Mouse (Mus musculus): Measurements from ENCODE around the gene Dnah2.
A peak's percentile ranks its signal among the peaks of the same experiment; 100 is the strongest.

The Dnah2 gene

DNA sequence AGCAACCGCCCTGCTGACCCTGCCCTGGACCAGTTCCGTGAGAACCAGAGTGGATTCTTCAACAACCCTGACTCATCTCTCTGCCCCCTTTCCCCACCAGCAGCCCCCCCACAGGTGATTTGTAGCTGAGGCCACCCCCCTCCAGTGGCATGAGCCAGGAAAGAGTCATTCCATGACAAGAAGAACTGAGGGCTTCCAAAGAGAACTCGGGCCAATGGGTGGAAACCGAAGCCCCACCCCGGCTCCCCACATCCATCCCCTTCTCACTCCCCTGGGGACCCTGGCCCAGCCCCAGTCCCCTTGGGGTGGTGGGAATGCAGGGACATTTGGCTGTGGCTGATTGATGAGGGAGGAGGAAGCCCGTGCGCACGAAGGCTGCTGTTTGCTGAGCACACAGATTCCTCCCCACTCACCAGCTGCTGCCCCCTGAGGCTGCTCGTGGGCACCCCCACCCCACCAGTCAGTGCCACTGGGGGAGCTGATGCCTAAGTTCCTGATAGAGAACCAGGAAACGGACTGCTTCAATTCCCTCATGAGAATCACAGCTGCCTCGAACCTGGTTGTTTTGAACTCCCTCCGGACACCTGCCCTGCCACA is at the start of gene Dnah2:
Gene Dnah2 (minus strand): TSS at position 51 of the 597 bp plus-strand sequence.
- DNase-seq (ENCODE audit: extremely low spot score): no peak

DNA sequence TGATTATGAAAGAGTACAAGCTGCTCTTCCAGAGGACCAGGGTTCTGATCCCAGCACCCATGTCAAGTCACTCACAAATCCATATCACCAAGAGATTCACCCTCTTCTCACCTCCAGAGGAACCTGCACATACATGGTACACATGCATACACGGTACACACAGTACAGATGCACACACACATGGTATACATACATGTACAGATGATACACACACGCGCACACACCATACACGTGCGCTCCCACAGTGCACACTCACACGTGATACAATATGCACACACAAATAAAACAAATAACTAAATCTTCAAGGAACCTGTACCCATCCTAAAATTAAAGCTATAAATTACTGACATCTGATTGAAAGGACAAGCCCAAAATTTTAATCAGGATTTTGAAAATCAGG is 45.9 kb upstream of the Dnah2 start:
- no peak for DNase-seq (ENCODE audit: extremely low spot score)

DNA sequence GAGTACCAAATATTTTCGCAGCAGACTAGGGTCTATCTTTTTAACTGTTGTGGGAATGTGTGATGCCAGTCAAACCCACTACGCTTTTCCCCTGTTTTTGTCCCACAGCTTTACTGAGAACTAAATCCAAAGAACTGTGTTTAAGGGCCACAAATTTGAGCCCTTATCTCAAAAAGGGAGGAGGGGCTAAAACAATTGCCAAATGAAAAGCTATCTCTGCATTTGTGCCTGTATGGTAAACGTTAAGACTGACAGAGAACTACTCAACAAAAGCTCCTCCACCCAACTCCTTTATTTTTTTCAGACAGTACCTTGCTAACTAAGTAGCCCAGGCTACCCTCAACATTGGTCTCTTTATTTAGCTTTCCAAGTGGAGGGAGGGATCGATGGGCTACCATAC is 43.9 kb upstream of the Dnah2 start:
- no peak for DNase-seq (ENCODE audit: extremely low spot score)

DNA sequence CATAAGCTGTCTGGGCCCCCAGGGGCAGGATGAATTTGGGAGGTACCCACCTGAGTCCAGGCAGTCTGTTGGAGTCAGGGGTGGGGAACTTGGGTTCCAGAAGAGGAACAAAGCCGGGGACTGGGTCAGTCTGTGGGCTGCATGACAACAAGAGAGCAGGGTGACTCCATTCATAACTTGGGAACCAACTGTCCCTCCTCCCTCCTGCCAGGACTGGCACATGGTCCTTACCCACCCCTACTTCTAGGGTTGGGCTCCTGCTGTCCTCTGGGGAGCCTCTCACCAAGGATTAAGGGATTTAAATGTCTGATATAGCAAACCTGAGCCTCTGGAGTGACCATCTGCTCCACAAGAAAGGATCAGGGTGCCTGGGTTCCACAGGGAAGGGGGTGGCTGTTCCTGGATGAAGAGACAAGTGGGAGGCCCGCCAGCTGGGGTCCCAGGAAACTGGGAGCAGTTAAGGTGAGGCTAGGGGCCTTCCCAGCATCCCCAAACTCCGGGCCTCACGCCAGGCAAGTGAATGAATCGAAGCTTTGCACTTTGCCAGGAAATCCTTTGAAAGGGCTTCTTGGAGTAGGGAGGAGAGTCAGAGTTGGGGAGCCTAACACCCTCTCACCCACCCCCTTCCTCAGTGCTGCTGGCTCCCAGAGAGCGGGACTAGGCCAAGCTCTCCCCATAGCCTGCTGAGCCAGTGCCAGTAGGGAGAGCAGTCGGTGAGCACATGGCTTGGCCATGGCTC is 43.2 kb upstream of the Dnah2 start:
- no peak for DNase-seq (ENCODE audit: extremely low spot score)

DNA sequence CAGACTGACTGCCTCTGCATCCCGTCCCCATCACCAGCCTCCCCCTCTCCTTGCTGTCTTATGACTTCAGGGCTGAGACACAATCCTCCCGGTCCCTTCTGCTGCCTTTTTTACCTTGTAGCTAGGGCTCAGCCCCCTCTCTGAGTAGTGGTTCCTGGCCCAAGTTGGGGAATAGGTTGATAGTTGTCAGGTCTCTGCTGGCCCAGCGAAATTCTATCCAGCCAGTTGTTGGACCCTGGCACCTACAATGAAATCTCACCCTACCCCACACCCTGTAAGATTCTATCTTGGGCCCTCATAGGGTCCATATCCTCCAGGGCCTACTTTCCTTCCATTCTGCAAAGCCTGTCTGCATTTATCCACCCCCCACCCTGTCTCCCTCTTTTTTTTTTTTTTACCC is 42.5 kb upstream of the Dnah2 start:
- DNase-seq (ENCODE audit: extremely low spot score): no peak

DNA sequence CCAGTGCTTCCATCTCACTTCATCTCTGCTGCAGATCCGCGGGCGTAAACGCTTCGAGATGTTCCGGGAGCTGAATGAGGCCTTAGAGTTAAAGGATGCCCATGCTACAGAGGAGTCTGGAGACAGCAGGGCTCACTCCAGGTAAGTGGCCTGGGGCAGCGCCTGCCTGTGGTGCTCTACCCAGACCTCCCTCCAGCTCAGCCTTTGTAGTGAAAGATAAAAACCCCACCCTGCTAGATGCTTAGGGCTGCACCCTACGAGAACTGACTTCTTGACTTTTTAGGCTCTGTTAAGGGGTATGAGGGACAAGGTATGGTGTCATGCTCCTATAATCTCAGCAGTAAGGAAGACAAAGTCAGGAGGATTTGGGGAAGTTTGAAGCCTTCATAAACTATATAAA is 41.7 kb upstream of the Dnah2 start:
- no peak for DNase-seq (ENCODE audit: extremely low spot score)

DNA sequence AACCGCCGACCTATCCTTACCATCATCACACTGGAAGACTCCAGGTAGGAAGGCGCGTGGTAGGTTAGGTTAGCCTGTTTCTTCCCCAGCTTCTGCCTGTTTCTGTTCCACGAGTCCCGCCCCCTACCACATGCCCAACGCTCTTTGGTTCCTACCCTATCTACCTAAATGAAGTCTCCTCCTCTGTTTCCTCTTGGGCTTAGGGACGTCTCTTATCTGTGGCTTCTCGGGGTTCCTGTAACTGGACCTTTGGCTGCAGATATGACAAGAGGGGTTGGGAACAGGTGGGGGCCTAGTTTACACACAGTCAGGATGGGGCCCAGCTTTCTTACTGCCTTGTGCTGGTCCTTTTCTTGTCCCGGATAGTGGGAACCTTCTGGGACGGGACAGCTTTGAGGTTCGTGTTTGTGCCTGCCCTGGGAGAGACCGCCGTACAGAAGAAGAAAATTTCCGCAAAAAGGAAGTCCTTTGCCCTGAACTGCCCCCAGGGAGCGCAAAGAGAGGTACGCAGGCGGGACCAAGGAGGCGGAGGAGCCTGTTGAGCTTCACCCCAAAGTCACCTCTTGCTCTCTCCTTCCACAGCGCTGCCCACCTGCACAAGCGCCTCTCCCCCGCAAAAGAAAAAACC is 40.4 kb upstream of the Dnah2 start:
- DNase-seq (ENCODE audit: extremely low spot score): no peak

DNA sequence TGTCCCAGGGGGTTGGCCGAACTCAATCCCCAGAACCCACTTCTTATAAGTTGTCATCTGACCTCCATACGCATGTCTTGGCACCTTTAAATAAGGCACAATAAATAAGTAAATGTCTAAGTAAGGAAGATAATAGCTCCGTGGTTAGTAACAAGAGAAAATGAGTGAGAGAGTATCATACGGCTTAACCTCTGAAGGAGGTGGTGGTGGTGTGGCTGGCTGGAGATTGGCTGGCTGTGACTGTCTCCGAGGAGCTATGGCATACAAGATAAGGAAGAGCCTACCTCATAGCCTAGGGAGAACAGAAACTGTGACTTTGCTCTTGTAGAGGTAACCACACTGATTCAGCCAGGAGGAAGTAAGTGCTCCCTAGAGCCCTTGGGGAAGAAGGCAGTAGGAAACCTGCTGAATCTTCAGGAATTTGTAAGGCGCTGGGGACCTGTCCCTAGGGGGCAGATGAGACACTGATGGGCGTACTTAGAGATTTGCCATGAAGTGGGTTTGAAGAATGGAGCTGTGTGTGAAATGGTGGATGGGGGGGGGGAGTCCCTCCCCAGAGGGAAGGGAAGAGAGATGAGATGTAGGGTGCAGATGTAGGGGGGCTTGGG is 36.9 kb upstream of the Dnah2 start:
- no peak for DNase-seq (ENCODE audit: extremely low spot score)

DNA sequence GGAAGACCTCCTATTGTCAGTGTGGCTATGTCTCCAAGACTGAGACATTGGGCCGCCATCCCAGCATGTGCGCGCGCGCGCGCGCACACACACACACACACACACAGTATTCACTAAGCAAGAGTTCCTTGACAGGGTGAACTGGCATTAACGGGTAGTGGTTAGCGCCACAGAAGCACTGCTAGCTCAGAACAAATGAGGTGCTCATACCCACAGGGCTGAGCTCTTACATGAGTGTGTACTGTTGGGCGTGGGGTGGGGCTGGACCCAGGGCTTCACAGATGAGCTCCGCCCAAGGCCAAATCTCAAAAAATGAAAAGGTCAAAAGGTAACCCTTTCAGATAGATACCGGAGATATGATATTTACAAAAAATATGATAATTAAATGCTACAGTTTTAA is 36.0 kb upstream of the Dnah2 start:
- DNase-seq (ENCODE audit: extremely low spot score): no peak

DNA sequence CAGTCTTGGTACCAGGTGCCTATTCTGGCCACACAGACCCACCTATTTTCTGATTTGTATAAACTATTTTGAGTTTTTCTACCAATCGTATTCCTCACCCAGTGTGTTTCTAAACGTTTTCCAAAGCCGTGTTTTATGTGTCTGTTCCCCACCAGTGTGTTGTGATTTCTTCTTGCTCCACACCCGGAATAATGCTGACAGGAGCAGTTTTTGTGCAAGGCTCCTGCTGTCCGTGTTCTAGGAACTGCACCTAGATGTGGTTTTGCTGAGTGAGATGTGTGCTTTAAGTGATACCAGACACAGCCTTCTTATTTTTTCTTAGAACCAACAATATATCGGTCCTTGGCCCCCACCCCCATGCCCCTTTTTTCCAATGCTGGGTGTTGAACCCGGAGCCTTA is 35.1 kb upstream of the Dnah2 start:
- no peak for DNase-seq (ENCODE audit: extremely low spot score)

DNA sequence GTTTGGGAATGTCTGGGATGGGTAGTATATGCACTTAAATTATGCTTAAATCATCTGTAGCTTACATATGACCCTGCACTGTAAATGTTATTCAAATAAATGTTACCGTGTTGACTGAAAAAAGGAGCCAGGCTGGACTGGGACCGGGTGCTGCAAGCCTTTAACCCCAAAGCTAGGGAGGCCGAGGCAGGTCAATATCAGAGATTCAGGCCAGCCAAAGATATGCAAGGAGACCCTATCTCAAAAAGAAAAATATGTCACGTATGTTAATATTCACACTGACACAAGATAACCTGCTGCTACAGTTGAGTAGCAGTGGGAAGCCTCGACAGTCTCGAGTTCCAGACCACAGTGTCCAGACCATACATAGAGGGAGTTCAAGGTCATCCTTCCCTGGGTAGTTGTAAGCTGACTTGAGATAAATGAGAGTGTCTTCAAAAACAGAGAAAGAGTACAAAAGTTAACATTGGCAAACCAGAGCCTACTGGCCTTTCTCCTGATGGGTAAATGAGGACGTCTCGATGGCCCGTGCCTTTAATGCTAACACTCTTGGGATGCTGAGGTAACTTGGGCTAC is 33.4 kb upstream of the Dnah2 start:
- DNase-seq (ENCODE audit: extremely low spot score): no peak

DNA sequence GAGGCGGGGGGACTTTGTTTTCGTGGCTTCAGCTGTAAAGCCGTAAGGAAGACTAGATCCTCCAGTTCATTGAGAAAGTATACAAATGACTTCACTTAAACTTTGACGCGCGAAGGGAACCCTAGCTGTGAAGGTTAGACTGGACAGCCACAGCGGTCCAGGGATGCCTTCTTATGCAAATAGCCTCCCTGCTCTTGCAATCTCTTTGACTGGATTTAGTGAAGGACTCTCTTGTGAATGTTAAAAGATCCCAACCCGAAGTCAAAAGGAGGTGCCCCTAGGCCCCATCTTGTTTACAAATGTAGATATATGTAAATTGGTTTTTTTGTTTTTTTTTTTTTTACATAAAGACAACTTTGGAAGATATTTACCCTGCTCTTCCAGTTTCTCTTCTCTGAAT is 32.9 kb upstream of the Dnah2 start:
- DNase-seq (ENCODE audit: extremely low spot score): no peak

DNA sequence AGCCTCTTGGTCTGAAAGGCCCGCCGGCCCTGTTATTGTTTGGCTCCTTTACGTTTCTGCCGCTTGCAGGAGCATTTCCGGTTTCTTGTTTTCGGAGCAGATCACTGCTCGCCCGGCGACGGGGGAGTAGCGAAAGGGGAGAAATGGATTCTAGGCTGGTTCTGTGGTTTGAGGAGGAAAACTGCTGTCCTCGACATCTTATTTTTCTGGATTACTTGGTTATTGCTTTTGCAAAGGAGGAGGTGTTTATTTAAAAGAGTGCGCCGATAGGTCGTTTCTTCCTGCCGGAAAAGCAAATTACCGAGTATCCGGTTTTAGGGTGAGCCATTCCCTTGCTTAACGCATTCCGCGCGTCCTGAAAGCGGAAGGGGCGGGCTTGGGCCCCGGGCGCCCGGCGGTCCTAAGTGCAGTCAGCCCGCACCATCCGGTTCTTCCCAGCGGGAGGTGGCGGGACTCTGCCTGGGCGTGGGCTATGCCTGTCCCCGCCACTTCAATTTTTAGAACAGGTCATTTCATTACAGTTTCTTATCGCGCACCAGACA is 32.3 kb upstream of the Dnah2 start:
- DNase-seq (ENCODE audit: extremely low spot score): peak; percentile 91

DNA sequence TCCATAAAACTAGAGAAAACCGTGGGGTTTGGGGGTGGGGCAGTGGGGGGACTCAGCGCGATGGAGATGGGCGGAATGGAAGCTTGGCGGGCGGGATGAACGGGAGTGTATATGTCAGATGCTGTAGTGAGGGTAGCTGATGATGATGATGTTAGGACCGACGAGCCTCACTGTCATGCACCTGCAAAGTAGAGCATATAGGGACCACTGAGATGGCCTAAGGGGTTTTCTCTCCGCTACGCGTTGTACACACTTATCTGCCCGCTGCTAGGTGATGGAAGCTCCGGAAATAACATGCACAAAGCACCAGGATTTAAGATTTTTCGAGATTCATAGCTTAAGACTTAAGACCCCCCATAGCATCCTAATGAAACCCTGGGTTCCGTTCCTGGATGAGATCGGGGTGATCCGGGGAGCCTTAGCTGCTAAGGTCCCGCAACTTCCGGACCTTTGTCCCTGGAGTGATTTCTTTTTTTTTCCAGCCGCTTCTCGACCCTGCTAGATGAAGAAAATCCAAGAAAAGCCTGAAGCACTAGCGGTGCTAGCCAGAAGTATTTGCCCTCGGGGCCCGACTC is 31.7 kb upstream of the Dnah2 start:
- DNase-seq (ENCODE audit: extremely low spot score): no peak

DNA sequence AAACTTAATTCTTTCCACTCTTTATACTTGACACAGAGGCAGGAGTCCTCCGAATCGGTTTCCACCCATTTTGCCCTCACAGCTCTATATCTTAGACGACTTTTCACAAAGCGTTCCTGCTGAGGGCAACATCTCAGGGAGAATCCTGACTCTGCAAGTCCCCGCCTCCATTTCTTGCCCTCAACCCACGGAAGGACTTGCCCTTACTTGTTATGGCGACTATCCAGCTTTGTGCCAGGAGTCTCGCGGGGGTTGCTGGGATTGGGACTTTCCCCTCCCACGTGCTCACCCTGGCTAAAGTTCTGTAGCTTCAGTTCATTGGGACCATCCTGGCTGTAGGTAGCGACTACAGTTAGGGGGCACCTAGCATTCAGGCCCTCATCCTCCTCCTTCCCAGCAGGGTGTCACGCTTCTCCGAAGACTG is 31.2 kb upstream of the Dnah2 start, which contains the start of the genes Wrap53 and Trp53:
Gene Wrap53 (minus strand): TSS at position 165 of the 424 bp plus-strand sequence.
Gene Trp53 (plus strand): TSS at position 269 of the 424 bp plus-strand sequence.
- peak; percentile 90 for DNase-seq (ENCODE audit: extremely low spot score)

DNA sequence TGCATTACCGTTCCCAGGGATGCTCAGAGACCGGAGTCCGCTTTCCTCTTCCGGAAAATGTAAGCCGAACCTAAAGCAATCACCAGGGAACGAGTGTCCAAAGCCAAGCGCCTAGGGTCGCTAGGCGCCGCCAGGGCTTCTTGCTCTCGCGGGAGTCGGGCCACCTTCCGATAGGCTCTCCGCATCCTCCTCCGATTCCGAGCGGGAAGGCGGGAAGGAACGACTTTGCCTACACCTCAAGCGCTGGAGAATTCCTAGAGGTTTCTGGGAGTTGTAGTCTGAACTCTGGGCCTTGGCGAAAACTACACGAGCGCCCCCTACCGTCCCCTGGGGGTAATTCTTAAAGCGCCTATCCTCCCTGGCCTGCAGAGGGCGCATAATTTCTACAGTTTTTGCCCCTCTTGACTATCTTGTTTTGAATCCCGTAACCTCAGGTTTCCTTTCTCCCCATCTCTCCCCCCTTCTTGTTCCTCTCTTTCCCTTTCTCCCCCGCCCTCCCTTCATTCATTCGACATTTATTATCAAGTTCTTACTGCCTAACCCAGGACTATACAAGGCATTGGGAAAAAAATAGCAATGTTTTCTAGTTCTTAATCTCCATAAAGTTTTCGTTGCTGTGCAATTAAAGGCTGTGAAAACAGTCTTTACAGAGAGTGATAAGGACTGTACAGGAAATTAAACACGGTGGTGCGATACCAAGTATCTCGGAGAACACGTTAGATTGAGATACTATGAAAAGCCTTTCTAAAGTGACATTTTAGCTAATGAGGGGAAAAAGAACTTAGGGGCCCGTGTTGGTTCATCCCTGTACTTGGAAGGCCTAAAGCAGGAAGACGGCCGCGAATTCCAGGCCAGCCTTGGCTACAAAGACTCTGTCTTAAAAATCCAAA is 30.5 kb upstream of the Dnah2 start:
- DNase-seq (ENCODE audit: extremely low spot score): peak; percentile 98

DNA sequence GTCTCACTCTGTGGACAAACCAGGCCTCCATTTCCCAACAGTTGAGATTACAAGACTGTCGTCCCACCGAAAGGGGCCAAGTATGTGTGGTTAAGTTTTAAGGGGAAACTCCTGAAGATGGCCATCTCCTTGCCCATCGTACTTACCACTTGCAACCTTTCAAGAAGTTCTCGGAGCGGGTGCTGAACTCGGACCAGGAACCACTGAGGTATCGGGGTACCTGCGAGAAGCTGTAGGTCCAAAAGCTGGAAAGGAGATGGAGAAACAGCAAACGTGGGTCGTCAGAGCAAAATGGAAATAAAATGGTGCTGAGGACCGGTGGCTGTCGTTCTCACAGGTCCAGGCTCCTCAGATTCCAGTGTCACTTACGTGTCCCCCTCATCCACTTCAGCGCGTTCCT is 29.4 kb upstream of the Dnah2 start:
- no peak for DNase-seq (ENCODE audit: extremely low spot score)

DNA sequence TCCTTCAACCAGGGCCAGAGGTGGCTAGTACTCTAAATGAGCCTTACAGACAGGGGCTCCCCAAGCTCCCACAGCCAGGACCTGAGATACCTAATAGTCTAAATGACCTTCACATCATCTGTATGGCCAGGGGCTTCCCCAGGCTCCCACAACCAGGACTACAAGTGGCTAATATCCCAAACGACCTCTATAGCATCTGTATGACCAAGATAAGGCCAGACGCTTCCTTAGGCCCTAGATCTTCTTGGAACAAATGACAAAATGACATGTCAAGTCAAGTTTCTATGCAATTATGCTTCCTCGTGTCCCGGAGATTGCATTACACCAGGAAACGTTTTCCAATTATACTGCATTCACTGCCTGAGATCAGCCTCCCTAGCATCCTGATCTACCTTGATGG is 27.4 kb upstream of the Dnah2 start:
- no peak for DNase-seq (ENCODE audit: extremely low spot score)

DNA sequence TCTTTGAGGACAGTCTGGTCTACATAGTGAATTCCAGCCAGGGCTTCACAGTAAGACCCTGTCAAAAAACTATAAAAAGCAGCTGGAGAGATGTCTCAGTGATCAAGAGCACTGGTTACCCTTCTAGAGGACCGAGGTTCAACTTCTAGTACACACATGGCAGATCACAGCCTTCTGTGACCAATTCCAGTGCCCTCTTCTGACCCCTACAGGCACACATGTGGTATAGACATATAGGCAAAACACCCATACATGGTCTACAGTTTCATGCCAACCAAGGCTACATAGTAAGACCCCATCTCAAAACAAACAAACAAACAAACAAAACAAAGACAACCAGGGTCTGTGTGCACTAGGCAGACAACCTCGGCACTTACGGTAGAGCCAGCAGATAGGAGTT is 26.3 kb upstream of the Dnah2 start:
- DNase-seq (ENCODE audit: extremely low spot score): no peak

DNA sequence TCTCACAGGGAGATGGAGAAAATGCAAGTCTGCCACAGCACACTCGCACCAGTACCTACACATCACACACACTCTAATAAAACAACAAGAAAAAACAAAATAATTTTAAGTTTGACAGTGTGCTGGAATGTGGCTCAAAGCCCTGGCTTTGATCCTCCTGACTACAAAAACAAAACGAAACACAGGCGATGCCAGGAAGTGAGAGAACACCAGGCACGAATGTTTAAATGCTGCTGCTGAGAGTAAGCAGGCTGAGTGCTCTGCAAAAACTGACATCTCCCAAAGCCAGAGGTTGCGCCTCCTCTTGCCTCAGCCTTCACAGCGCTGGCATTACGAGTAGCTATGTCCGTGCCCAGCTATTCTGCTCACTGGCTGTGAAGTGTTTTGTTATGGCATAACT is 16.2 kb upstream of the Dnah2 start:
- DNase-seq (ENCODE audit: extremely low spot score): no peak

DNA sequence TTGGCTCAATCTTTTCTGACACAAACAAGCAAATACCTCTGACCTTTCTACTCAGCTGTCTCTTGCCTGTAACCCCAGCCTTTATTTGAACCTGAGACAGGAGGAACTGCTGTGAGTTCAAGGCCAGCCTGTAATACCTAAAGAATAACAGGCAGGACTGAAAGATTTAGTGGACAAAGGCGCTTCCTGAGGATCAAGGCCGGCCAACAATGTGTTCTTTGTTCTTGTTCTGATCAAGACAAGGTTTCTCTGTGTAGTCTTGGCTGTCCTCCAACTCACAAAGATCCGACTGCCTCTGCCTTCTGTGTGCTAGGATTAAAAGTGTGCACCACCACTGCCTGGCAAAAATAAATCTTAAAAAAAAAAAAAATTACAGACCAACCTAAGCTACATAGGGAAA is 15.5 kb upstream of the Dnah2 start:
- DNase-seq (ENCODE audit: extremely low spot score): no peak

All from embryo, embryonic 9.5 days (tissue).